Mouse (Mus musculus) cerebellum, adult 11 months (tissue): Measurements from ENCODE around the gene Sec61b.

Source experiments
- DNase-seq: peaks from one replicate; pipeline ENCODE4 v3.0.0; 2022

Sec61b gene

DNA sequence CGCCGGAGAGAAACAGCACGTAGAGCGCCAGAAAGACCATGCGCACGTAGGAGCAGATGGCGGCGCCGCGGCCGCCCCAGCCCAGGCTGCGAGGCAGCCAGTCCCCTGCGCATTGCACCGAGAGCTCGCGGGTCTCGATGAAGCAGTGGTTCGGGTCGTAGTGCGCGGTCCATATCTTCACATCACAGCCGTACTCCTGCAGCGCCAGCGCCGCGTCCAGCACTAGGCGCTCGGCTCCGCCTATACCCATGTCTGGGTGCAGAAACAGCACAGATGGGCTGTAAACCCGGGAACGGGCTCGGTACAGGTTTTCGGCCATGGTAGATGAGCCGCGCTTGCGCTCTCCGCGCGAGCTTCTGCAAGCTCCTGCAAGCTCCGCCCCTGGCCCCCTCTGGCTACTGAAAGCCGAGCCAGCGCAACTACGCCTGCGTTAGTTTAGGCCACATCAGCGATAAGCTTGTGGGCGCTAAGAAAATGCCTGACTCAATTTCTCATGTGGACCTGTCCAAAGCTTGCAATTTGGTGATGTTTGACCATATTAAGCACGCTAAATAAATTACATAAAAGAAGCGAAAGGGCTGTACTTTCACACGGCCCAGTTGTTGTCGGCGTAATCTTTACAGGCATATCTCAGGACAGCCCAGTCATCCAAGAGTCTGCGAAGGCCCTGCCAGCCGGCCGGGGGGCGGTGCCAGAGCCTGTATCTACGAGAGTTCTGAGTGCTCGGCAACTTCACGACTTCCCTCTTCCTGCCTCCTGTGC is at the start of gene Sec61b, which contains the start of gene Alg2:
Gene Sec61b (plus strand): TSS at position 691 of the 762 bp plus-strand sequence.
Gene Alg2 (minus strand): TSS at position 366 of the 762 bp plus-strand sequence.
- peak; percentile 98 for DNase-seq

DNA sequence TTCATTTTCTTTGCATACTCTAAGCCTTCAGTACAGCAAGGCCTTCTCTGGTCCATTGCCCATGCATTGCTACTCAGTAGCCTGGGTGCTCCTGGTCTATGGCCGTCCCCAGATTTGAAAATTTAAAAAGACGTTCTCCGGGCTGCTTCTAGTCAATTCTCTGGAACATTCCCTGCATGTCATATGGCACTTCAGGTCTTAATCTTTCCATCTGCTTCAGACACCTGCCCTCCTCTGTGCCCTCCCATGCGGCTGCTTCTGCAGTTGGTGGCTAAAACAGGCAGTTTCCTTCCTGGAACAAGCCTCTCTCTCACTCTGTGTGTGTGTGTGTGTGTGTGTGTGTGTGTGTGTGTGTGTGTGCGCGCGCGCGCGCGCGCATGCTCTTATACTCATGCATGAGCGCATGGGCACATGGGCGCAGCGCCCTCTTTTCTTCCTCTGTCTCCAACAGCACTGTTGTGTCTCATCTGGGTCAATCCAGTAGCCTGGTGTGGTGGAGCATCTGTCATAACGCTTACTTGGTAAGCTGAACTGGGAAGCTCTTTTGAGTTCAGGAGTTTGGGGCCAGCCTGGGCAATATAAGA is 49.1 kb upstream of the Sec61b start:
- no peak for DNase-seq

DNA sequence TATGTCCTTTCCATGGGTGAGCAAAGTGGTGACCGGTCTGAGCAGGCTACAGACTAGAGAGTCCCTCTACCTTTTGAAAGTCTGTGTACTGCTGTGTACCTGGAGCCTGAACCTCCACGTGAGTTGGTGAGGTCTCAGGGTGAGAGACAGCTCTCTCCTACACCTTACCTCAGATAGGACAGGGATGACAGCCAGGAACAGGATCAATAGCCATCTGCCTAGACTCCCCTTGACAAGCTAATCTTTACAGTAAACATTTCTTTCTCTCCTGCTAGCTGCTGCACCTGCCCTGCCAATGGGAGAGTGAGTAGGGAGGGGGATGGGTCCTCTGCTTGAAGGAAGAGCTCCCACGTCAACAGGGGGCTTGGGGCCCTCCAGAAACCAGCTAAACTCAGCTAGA is 46.9 kb upstream of the Sec61b start:
- DNase-seq, result no peak

DNA sequence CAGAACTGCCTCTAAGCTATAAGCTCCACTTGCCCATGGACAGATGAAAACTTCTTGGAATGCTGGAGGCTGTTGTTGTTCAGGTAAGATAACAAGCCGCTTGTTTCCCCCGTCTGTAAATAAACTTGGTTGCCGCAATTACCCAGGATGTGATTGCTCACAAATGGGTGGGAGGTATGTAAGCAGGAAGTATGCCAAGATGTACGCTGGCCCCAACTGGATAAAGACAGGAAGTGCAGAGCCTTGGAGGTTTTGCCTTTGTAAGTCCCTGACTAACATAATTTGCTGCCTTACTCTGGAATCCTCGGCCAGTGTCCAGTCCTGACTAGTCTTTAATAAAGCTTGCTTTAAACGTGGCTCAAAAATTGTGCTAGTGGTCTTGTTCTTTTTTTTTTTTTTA is 43.9 kb upstream of the Sec61b start:
- no peak for DNase-seq

DNA sequence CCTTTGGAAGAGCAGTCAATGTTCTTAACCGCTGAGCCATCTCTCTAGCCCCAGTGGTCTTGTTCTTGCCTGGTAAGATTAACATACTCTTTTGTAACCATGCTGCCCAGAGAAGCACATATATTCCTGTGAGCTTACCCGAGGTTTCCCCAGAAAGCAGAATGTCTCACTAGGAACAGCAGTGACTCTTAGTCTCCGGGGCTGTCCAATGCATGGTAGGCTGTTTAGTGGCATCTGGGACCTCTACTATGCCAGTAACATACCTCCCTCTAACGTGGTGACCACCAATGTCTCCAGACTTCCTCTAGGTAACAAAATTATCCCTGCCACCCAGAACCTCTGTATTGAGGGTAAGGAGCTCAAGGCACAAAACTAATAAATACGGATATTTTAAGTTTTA is 43.4 kb upstream of the Sec61b start:
- no peak for DNase-seq

DNA sequence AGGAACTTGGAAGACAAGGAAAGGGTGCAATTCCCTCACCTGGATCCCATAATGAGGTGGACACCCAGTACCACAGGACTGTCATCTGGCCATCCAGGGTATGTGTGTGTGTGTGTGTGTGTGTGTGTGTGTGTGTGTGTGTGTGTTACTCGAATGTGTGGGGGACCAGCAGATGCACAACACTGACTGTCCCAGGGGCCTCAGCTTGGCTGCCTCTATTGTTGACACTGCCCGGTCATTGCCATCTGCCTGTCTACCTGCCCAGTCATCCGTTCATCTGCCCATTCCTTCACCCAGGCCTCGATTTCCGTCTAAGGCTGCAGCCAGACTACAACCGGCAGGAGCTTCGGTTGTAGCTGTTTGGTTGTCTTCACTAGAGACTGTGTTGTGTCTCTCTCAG is 41.7 kb upstream of the Sec61b start:
- no peak for DNase-seq

DNA sequence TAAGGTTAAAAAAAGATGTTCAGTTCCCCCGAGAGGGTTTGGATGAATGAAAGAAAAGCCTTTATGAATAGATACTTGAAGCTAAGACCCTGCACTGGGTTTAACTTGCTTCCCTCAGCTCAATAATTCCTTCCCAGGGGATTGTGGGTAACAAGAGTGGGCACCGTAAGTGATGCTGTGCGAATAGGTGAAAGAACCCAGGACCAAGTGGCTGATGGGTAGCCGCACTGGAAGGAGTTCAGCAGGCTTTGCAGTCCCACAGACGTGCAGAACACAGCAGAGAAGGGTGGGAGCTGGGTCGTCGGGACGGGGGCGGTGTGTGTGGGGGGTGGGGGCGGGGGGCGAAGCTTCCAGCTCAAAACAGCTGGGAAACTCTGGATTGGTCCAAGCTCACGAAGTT is 39.3 kb upstream of the Sec61b start:
- DNase-seq, result no peak

DNA sequence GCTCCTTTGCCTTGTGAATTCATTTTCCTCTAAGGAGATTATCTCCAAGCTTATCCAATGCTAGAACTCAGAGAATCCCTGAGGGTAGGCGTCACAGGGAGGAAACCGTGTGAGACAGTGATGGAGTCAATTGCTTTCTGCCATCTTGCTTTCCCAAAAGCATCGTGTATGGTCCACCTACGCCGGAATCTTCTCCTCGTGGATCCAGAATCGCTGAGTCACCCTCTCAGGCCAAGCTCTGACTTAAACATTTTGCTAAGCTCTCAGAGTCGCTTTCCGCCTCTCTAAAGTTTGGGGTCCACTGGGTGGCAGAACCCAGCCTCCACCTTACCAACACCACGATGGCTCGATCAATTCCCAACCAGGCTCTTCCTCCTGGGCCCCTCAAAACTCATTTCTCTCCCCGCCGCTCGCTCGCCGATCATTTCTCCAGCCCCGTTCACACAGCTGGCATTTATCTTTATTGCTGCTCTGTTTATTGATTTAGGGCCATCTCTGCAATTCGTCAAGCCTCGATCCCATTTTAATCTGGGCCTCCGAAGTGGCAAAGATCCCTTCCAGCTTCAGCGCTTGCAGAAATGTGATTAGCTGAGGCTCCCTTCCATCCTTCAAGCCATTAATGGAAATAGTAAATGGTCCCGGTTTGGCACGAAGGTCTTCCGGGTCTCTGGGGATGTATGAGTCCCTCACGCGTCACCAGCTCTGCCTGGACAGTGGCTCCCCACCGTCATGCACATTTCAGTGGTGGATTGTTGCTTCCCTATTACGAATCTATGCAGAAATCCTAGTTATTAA is 38.7 kb upstream of the Sec61b start:
- no peak for DNase-seq

DNA sequence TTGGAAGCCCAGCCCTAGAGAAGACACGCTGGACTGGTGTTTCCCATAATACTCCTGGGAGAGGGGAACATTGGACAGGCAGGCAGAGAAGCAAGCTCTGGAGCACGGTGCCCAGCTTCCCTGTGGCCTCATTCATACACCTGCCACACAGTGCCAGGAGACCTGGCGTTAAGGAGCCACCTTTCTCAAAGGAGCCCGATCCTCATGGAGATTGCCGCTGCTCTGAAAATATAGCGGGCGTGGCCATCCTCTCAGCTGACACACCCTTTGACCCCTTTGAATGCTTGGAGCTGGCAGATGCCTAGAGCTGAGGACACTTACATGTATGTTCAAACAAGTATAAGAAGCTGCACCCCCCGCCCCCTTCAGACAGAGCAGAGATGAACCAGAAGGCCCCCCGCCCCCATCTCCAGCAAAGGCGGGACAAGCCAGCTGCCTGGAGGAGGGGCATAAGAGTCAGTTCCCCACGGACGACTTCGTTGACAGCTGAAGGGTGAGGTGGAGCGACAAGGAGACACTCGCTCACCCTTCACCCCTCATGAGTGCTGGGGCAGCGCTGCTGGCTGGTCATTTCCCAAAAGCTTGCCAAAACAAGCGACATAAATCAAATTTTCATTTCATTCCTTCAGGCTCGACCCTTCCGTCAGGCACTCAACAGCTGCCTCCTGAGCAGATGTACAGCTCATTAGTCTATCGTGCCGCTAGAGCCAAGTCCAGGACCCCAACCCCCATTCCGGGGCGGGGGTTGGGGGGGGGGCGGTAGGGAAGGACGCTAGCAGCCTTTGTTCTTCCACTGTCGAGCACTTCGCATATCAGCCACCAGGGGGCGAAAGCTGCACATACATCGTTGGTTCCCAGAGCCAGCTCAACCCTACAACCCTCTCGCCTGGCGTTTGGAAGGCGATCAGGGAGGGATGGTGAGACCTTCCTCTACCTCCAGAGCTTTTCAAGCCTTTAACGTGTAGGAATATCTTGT is 36.8 kb upstream of the Sec61b start:
- DNase-seq, result peak; percentile 85

DNA sequence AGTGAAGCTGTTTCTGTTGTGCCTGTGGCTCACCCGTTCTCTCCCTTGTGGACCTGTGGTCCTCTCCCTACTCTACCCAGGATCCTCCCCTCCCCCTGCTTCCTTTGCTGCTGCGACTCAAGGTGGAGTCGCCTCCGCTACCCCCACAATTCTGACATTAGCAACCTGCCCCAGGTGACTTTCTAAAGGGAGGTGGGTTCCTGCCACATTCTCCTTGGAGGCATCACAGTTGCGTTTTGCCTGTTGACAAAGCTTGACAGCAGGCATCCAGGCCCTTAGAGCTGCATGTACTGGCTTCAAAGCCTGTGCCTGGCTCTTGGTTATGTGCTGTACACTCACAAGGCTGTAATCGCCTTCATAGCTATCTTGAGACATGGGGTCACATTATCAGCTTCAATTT is 35.5 kb upstream of the Sec61b start:
- no peak for DNase-seq

DNA sequence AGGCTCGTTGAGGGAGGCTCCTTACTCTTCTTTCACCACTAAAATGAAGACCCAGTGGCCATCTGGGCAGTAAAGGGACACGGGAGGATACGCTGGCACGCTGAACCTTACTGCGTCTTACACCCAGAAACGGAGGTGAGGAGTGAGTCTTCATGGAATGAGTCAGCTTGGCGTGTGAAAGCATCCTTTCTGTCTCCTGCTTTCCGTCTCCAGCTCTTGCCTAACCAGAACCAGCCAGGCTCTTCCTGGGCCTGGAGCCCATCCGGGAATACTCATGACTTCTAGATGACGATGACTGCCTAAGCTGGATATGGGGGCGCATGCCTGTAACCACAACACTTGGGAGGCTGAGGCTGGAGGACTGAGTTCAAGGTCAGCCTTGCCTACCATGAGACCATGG is 33.5 kb upstream of the Sec61b start:
- DNase-seq, result no peak

DNA sequence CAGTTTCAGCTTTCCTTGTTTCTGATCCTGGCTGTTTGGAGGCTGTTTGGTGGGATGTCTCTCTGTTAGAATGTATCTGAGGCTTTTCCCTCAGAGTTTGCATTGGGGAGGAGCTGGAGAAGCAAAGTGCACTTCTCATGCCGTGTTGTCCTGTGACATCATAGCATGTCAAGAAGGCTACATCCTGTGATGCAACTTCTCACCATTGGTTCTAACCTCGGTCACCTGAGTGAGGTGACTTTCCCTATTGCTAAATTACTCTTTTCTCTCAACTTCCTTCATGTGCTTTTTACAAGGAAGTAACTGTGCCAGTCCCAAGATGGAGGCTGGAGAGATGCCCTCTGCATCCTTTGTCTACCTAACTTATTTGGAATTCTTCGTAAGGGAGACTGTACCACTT is 25.9 kb upstream of the Sec61b start:
- no peak for DNase-seq

DNA sequence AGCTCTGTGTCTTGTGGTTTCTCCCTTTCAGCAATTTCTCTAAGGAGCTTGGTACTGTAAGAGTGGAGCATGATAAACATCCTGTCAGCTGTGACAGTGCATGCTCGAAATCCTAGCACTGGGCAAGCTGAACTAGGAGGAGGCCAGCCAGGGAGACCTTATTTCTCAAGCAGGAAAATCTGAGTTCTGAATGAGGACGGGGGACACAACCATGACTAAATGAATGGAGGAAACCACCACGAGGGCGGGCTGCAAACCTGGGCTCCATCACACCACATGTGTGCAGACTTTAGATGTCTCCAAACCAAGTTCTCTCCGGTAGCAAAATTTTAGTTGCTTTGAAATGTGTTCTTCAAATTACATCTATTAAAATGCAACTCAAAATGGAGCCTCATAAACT is 25.3 kb upstream of the Sec61b start:
- no peak for DNase-seq

DNA sequence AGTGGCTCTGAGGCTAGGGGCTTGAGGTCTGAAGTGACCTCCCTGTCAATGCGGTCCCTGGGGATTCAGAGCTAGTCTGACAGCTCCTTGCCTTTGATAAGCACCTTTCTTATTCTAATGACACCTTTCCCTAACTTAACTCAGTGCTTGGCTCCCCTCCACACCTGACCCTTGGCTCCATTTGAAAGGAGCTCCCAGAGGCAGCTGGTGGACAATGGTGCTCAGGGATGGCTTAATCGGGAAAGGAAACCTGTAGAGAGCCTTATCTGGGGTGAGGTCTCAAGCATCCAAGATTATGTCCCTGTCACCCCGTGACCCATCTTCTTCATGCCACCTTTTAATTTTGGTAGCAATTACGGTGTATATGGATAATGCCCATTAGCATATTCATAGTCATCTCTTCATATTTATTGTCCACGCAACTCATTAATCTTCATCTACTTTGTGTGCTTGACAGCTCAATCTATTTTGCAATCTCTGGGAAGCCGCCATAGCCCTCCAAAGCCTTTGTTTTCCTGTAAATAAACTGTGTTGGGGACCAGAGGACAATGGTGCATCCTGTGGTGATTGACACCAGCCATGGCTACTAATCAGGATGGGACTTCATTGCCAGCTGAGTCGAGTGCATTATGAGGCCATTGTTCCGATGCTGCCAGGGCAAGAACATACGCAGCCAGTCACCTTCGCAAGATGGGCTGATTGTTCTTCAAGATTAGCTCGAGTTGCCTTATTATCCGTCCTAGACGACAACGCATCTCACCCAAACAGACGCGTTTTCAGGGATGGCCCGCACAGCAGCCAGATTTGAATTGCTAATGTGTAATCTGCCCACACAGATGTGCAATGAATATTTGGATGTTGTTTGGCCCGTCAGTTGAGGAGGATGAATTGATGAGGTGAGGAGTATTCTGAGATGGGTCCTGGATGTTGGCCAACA is 24.6 kb upstream of the Sec61b start:
- DNase-seq, result no peak

DNA sequence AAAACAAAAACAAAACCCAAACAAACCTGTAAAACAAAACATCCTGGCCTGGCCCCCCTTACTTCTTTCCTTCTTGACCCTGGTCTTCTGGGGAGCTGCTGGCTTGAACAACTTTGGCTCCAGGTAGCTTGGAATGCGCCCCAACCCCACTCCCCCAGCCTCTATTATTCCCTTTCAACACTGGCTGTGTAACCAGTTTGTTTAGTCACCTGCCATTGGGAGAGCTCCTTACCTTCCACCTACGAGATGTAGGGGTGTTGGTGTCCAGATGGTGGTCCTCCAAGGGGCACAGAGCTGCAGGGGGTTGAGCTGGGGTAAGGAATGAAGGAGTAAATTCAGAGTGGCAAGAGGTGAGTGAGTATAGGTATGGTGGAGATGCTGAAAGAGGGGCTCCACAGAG is 7.3 kb upstream of the Sec61b start:
- no peak for DNase-seq

DNA sequence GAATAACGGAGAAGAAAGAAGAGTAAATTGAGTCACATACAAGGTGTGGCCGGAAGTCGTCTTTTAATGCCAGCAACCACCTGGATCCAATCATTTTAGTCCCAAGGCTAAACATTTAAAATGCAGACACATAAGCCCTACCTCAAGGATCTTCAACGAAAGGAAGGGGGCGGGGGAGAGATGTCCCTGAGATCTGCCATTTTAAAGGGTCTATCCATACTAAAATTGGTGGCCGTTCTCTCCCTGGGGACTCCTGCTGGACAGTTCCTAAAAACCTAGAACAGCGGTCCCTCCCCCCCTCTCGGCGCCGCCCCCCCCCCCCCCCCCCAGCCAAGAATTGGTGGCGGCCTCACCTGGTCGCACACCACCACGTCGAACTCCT is 881 bp upstream of the Sec61b start:
- no peak for DNase-seq

DNA sequence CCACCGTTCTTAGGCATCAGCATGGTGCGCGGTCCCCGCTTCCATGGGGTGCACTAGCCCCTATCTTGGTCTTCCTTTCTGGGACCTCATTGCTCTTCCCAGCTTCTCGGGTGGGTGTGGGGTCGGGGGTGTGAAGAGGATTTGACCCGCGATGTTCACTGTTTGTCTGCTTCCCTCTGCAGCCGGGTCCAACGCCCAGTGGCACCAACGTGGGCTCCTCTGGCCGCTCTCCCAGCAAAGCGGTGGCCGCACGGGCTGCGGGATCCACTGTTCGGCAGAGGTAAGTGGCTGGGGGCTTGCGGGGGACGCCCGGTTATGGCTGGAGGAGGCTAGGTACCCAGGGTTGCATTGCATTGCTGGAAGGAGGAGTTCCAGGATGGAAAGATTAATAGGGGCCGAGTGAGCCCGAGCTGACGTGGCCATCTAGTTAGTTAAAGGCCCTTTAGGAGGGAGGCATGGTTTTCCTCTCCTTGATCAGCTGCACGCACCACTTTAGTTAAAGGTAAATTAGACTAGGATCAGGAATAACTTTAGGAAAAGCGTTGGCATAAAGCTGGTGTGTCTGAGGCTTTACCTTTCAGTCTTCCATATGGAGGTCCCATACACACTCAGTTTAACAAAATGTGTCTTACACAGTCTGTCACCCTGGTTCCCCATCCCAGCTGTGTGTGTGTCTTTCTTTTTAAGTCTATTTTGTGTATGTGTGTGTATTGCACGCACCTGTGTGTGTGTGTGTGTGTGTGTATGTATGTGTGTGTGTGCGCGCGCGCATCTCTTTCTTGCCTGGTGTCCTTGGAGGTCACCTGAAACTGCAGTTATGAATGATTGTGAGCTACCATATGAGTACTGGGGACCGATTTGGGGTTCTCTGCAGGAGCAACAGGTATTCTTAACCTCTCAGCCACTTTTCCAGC is 529 bp downstream of the Sec61b start:
- DNase-seq, result no peak

DNA sequence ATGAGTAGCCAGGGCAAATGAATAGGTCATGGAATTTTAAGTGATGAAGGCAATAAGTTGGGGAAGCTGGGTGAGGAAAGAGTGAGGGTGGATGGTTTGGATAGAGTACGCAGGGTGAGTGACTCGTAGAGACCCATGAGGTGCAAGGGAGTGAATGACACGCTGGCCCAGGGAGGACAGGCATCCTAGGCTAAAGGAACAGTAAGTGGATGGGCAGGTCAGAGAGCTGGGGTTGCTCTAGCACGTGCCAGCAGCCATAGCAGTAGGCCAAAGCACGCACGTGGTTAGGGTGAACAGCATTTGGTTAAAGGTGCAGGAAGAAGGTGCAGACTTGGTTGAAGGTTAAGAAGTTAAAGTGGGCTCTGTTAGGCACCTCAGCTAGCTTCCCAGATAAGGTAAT is 3.1 kb downstream of the Sec61b start:
- DNase-seq, result no peak

DNA sequence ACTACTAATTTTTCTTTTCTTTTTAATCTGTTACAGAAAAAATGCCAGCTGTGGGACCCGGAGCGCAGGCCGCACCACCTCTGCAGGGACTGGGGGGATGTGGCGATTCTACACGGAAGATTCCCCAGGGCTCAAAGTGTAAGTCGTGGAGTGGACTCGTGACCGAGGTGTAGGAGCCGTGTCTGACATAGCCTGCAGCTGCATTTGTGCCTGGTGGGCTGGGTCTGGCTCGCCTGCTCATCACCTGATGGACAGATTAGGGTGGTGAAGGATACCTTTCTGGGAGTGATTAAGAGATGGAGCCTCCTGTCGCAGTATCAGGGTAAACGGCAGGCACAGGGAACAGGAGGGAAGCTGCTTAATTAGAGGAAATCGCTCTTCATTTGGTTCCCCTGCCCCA is 5.6 kb downstream of the Sec61b start:
- DNase-seq, result no peak

DNA sequence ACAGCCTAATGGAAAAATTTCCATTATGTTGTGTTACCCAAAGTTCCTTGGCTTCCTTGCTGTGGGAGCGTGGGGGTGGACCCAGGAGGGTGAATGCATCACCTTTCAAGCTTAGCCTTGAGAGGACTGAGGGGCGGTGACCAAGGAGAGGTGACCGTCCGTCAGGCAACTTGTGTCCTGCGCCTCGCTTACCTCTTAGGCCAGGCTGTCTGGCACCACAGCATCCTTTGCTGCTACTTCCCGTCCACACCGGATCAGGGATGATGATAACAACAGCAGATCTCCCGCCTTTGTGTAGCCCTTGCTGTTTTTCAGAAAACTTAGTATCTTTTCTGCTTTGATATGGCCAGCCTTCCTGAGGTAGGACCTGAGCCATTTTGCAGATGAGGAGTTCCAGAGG is 6.1 kb downstream of the Sec61b start:
- DNase-seq, result no peak

DNA sequence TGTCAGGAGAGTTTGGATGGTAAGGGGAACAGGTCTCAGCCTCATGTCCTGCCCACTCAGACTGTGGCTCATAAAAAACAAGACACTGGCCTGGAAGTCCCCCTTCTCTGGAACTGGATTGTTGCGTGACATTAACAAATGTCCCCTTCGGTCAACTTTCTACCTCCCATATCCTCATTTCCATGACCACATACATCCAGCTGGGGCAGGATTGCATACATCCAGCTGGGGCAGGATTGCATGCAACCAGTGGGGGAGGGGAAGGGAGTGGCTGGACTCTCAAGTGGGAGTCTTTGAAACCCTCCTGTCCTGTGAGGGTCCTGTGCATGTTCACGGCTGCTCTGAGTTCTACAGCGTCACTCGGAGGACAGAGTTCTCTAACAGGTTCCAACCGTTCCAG is 16.8 kb downstream of the Sec61b start:
- no peak for DNase-seq
